Mouse (Mus musculus): ENCODE data around the gene Smim14.
"Not testable (repeated sequence)": the region's sequence is repeated elsewhere in the genome, so short reads cannot be mapped to it uniquely, and the experiment has no call there.

The Smim14 gene

GRCm38 (mm10) chr5:65536751-65537419 is at the start of gene Smim14, which contains the start of gene Ube2k:
TSS of gene Smim14 (minus strand) at chr5:65537184.
TSS of gene Ube2k (plus strand) at chr5:65537233.
- in situ Hi-C loops (cut with MboI; ENCODE audit: low sequenced_read_pairs): no loop called here

- in situ Hi-C loops (cut with MboI; ENCODE audit: low sequenced_read_pairs): no loop called here
These were observed 49.3 kb upstream of the Smim14 start for GRCm38 (mm10) chr5:65586291-65586690.

GRCm38 (mm10) chr5:65578545-65578944 is 41.6 kb upstream of the Smim14 start:
- in situ Hi-C loops (cut with MboI; ENCODE audit: low sequenced_read_pairs): no loop called here

- in situ Hi-C loops (cut with MboI; ENCODE audit: low sequenced_read_pairs): no loop called here
These were observed 38.9 kb upstream of the Smim14 start for GRCm38 (mm10) chr5:65575896-65576295.

- in situ Hi-C loops (cut with MboI; ENCODE audit: low sequenced_read_pairs): no loop called here
These were observed 37.9 kb upstream of the Smim14 start for GRCm38 (mm10) chr5:65574876-65575275.

- in situ Hi-C loops (cut with MboI; ENCODE audit: low sequenced_read_pairs): no loop called here
These were observed 28.5 kb upstream of the Smim14 start for GRCm38 (mm10) chr5:65565486-65565885.

GRCm38 (mm10) chr5:65561125-65561893 is 24.3 kb upstream of the Smim14 start:
- in situ Hi-C loops (cut with MboI; ENCODE audit: low sequenced_read_pairs): no loop called here

- in situ Hi-C loops (cut with MboI; ENCODE audit: low sequenced_read_pairs): no loop called here
These were observed 20.1 kb upstream of the Smim14 start for GRCm38 (mm10) chr5:65557109-65557508.

GRCm38 (mm10) chr5:65549677-65550076 is 12.7 kb upstream of the Smim14 start:
- in situ Hi-C loops (cut with MboI; ENCODE audit: low sequenced_read_pairs): no loop called here

GRCm38 (mm10) chr5:65544616-65545015 is 7.6 kb upstream of the Smim14 start:
- in situ Hi-C loops (cut with MboI; ENCODE audit: low sequenced_read_pairs): no loop called here

GRCm38 (mm10) chr5:65543491-65543890 is 6.5 kb upstream of the Smim14 start:
- in situ Hi-C loops (cut with MboI; ENCODE audit: low sequenced_read_pairs): no loop called here

- in situ Hi-C loops (cut with MboI; ENCODE audit: low sequenced_read_pairs): no loop called here
These were observed 4.9 kb upstream of the Smim14 start for GRCm38 (mm10) chr5:65541889-65542288.

GRCm38 (mm10) chr5:65539786-65540185 is 2.8 kb upstream of the Smim14 start:
- in situ Hi-C loops (cut with MboI; ENCODE audit: low sequenced_read_pairs): no loop called here

- in situ Hi-C loops (cut with MboI; ENCODE audit: low sequenced_read_pairs): no loop called here
These were observed 1.8 kb upstream of the Smim14 start for GRCm38 (mm10) chr5:65538829-65539228.

GRCm38 (mm10) chr5:65538121-65538520 is 1.1 kb upstream of the Smim14 start:
- in situ Hi-C loops (cut with MboI; ENCODE audit: low sequenced_read_pairs): no loop called here

GRCm38 (mm10) chr5:65537420-65538071 is 562 bp upstream of the Smim14 start:
- in situ Hi-C loops (cut with MboI; ENCODE audit: low sequenced_read_pairs): no loop called here

- in situ Hi-C loops (cut with MboI; ENCODE audit: low sequenced_read_pairs): not testable (repeated sequence)
These were observed 917 bp downstream of the Smim14 start for GRCm38 (mm10) chr5:65536068-65536465.

- in situ Hi-C loops (cut with MboI; ENCODE audit: low sequenced_read_pairs): no loop called here
These were observed 1.4 kb downstream of the Smim14 start for GRCm38 (mm10) chr5:65535457-65536067.

GRCm38 (mm10) chr5:65534496-65534895 is 2.5 kb downstream of the Smim14 start:
- in situ Hi-C loops (cut with MboI; ENCODE audit: low sequenced_read_pairs): no loop called here

- in situ Hi-C loops (cut with MboI; ENCODE audit: low sequenced_read_pairs): no loop called here
These were observed 5.7 kb downstream of the Smim14 start for GRCm38 (mm10) chr5:65531283-65531682.
